Mouse (Mus musculus) cortical plate, adult 2 months (tissue): ENCODE measurements around the gene Cysrt1.
A peak's percentile ranks its signal among the peaks of the same experiment; 100 is the strongest.

ENCODE experiments used
- CTCF ChIP-seq: fragments of 200-500 bp; IDR thresholded peaks from 2 replicates; pipeline ENCODE4 v1.5.1; 2011; ENCODE audit warnings: mild to moderate bottlenecking, control low read depth, low read length; ENCODE audit not compliant: insufficient read depth; ENCODE audit errors: extremely low read depth
- POLR2A ChIP-seq: fragments of 200-500 bp; IDR thresholded peaks from 2 replicates; pipeline ENCODE4 v1.6.1; 2011; ENCODE audit warnings: mild to moderate bottlenecking, low read length, control low read depth; ENCODE audit not compliant: insufficient read depth; ENCODE audit errors: extremely low read depth

GRCm38 (mm10) chr2:25287927-25288649, 45.8 kb upstream of the Cysrt1 start, which contains the start of gene Tmem210:
- TF ChIP-seq POLR2A (0 out of 2 replicates have a peak, but pooled peaks have one; percentile 14), CTCF (no peak)
